Mouse (Mus musculus) gastrocnemius, postnatal 14 days (tissue): Measurements from ENCODE around the gene Pde6g. TPM values are rescaled to one million over a fixed set of nuclear protein-coding genes. Genes with fewer than 3 reads are reported as not detected.
A peak's percentile ranks its signal among the peaks of the same experiment; 100 is the strongest.

ENCODE experiments used
- DNase-seq: peaks from one replicate; pipeline ENCODE4 v3.0.0; 2021; ENCODE audit warnings: mixed read lengths
- intact Hi-C: fragments of 180-260 bp; cut with DNase I; formaldehyde crosslinking; loops from one replicate; pipeline ENCODE4 v1.15.1; 2025; ENCODE audit warnings: low total_unique reads
- long read RNA-seq, 2 experiments: library from polyadenylated mRNA; stranded (forward); transcript quantifications; one replicate each; pipeline ENCODE4 v2.0.0; 2021
- total RNA-seq, 2 experiments: library from RNA; stranded (reverse); gene quantifications; 2 replicates each; pipeline ENCODE4 v1.2.3; 2021

Gene Pde6g
- under 1 TPM; 0.16 to 0.35 TPM for total RNA-seq
- long read RNA-seq, experiment 1: 0 reads
- long read RNA-seq, experiment 2: 0 reads

DNA sequence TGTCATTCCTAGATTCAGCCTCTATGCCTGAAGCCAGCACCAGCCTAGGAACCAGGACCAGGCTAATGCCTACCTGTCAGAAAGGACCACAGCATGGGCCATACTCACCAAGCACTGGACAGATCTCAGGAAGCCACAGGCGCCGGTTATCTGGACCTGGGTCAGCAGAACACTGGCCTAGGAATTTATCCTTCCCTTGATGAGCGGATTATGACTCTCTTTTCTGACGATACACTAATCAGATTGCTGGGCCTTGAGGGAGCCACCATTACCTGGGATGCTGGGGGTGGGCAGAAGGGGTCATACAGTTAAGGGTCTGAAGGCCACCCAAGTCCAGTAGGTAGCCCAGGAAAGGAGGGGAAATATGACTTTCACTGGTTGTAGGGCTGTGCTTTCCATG is at the start of gene Pde6g:
TSS of gene Pde6g (minus strand) at position 195 of the 400 bp plus-strand sequence.
- DNase-seq: no peak
- intact Hi-C loops: no loop called here

DNA sequence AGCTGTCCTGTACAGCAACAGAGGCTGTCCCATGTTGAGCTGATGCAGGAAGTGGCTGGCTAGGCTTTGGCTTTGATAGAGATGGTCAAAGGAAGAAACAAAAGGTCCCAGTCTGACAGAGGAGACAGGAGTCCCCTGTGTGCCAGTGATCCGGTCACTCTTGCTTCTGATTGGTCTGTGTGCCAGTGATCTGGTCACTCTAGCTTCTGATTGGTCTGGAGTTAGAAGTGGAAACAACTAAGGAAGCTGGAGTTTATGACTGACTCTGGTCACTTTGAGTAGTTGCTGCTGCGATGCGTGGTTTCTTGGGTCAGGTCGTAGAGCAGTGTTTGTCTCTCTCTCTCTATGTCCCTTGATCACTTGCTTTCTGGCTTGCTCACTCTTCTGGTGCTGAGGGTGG is 48.4 kb upstream of the Pde6g start:
- intact Hi-C loops: no loop called here
- DNase-seq: no peak

DNA sequence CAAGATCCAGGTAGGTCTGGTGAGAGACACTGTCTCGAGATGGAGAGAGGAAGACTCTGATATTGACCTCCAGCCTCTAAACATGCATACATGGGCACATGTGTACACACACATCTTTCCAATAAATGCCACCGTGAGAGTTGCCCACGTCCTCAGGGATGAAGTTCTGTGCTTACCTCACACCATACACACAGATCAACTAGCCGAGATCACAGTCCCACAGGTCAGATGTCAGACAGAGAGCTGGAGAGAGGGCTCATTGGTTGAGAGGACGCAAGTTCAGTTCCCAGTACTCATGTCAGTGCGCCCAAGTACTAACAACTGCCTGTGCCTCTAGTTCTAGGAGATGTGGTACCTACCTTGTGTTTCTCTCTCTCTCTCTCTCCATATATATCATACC is 47.7 kb upstream of the Pde6g start:
- DNase-seq: no peak
- intact Hi-C loops: no loop called here

DNA sequence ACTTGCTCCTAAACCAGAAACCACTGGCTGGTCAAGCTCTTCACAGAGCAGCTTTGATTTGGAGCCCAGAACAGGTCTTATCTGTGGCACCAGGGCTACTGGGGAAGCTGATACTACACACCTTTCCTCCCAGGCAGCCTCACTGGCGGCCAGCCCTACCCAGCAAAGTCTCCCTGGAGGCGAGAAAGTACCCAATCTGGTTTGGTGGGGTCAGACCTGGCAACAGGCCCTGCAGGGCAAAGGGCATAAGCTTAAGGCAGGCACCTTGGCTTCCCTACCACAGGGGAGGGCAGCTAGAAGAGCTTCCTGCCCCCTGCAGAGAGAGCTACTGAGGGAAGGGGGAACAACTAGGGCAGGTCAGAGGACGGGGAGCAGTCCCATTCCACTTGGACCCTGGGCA is 47.1 kb upstream of the Pde6g start:
- intact Hi-C loops: no loop called here
- DNase-seq: no peak

DNA sequence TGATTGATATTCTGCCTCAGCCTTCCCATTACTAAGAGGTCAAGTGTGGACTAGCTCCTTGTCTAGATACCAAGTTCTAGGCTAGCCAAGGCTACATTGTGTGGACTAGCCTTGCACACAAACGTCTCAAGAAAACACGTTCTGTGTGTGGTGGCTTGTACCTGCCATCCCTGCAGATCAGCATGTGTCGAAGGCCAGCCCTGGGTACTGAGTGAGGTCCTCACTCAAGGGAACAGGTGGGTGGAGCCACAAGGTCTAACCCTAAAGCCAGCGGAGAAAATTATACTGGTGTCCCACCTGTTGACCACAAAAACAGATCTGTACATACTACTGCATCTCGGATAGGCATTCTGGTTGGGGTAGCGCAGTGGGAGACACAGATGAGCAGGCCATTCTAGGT is 46.6 kb upstream of the Pde6g start:
- intact Hi-C loops: loop anchor here (5.0 kb wide), 1 partner anchor 107 kb away; the partner anchor contains the start of gene Npb
- DNase-seq: no peak

DNA sequence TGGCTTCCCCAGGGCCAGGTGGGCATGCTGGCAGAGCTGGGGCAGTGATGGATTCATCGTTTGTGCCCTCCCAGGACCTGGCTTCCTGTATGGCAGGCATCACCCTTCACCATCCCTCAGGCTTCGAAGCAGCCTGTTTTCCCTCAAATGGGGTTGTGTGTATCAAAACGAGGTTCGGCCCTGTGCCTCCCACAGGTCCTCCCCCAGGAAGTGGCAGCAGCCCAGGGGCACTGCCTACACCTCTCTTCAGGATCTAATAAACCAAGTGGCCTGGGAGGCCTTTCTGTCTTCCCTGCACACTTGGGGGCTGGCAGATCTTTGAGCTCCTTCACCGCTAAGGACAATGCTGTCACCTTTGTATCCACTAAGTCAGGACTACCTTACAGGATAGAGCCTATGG is 45.6 kb upstream of the Pde6g start:
- intact Hi-C loops: loop anchor here (5.0 kb wide), 1 partner anchor 108 kb away; the partner anchor contains the start of gene Npb
- no peak for DNase-seq

DNA sequence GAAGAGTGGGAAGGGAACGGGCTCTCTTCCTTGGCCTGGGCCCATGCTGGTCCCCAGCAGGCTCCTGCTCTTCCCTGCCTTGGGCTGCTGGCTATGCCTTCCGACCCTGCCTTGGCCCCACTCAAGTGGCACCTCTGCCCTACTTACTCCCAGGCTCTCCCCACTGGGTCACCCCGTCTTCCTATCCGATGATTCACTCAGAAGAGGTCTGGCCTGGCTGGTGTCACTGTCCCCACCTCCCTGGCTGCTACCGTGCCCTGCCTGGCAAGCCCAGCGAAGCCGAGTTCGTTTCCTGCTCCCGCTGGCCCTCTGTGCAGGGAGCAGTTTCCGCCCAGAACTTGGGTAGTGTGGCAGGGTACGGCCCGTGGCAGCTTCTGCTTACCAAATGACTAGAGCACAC is 44.9 kb upstream of the Pde6g start:
- DNase-seq: no peak
- intact Hi-C loops: loop anchor here (5.0 kb wide), 1 partner anchor 109 kb away; the partner anchor contains the start of gene Npb

DNA sequence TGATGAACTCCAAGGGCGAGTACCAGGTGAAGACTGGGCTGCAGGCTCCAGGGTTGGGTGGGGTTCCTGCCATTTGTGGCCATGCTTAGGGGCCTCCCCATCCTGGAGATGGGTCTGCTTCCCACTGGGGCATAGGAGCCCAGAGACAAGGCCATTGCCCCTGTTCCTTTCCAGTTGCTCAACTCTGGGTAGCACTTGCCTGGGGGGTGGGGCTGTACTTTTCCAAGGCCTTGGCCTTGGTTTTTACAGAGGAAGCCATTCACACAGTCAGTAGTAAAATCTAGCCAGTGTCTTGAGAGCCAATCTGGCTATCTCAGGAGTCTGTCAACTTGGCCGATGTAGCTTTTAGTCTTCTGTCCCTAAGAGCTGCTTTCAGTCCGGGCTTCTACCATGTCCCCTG is 44.1 kb upstream of the Pde6g start:
- intact Hi-C loops: loop anchor here (5.0 kb wide), 1 partner anchor 110 kb away; the partner anchor contains the start of gene Npb
- DNase-seq: no peak

DNA sequence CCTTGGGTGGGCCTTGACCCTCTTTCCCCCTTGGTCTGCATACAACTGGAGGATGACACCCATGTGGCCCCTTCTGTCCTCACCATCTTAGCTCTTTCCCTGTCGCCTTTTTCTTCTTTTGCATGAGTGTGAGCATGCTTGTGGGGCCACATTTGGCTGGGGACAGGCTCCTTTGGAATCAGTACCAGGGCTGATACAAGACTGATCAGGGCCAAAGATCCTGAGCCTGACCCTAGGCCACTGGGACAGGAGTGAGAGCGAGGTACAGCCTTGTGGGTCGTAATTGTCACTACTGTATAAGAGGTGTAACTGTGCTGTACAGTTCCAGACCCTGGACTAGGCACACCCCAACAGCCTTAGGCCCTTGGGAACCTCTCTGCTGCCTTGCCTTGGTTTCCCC is 40.6 kb upstream of the Pde6g start:
- intact Hi-C loops: no loop called here
- DNase-seq: no peak

DNA sequence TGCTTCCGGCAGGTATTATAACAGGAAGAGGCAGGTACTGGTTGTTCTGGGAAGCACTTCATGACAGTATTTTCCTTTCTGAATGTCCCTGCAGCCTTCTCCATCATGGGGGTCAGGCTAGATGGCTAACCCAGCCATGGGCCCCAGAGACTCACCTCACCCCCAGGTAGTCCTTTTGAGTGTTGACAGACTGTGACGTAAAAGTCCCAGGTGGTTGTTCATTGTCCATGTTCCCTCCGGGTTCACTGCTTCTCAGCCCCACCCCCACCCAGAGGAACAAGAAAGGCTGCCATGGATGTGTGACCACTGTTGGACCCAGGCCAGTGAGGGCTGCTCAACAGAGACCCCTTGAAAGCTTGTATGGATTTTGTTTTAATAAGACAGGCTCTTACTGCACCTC is 40.1 kb upstream of the Pde6g start:
- intact Hi-C loops: no loop called here
- no peak for DNase-seq

DNA sequence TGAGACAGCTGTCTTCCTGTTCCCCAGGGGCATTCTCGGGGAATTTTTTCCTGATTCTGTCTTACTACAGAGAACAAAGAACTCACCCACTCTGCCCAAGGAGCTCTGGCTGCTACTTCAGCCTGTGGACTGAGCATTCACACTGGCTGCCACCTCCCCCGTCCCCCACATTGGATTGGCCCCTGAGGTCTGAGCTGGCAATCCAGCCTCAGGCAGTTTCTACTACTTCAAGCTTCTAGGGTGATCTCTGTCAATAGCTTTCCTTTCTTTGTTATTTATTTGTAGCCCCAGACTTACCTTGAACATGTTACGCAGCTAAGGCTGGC is 39.5 kb upstream of the Pde6g start:
- intact Hi-C loops: no loop called here
- no peak for DNase-seq

DNA sequence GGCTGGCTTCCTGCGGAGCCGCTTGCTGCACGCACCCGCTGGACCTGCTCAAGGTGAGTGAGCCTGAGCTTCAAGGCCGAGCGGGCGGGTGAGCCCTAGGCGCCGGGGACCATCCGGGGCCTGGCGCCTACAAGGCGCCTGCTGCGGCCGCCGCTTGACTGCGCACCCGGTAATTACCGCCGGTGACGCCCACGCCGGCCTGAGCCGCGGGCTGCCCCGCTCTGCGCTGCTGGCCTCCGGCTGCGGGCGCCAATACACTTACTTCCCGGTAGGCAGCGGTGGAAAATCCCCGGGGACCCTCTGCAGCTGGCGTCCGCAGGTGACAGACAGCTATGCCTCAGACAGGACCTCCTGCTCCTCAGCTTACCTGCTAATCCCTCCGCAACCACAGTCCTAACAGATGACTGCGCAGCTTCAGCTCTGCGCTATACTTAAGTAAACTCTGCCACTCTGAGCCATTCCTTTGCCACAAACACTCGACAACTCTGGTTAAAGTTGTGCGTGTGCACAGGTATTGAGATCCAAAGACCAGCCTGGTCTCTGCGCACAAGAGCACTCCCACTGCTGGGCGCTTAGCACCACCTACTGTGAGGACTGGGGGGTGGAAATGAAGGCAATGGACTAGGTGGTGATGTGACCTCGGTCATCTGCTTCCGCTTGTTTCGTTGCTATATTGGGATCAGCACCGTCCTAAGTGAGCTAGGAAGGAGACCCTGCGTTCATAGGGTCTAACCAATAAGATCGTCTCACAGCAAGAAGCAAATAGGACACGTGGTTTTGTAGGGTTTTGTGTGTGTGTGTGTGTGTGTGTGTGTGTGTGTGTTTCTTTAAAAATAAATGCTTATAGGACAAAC is 39.0 kb upstream of the Pde6g start:
- no peak for DNase-seq
- intact Hi-C loops: no loop called here

DNA sequence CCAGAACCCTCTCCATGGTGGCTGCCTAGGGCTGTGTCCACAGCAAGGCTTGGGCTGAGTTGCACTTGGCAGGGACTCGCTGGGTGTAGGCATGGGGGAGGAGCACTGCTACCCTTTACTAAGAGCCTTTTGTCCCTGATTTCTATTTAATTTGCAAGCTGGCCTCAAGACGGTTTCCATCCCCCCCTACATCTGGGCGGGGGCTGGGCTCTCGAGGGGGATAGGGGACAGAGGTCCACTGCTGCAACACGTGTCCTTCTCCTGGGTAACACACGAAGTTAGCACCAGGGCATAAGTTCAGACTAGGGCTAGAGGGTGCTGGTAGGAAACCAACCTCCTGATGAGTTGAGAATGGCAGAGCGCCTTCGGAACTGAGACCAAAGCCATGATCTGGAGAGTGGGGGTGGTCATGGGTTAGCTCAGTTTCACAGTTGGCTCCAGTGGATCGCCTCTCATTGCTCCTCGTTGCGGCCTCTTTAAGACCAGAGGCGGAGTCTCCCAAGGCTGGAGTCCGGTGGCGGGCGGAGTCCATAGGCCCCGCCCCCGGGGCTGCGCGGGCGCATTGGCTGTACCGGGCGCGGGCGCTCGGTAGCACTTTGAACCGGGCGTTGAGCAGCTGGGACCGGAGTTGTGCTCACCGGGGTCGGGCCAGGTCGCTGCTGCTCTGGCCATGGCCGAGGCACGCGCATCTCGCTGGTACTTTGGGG is 38.2 kb upstream of the Pde6g start, which contains the start of gene Slc25a10:
TSS of gene Slc25a10 (plus strand) at position 524 of the 707 bp plus-strand sequence.
- DNase-seq: peak; percentile 89
- intact Hi-C loops: no loop called here

DNA sequence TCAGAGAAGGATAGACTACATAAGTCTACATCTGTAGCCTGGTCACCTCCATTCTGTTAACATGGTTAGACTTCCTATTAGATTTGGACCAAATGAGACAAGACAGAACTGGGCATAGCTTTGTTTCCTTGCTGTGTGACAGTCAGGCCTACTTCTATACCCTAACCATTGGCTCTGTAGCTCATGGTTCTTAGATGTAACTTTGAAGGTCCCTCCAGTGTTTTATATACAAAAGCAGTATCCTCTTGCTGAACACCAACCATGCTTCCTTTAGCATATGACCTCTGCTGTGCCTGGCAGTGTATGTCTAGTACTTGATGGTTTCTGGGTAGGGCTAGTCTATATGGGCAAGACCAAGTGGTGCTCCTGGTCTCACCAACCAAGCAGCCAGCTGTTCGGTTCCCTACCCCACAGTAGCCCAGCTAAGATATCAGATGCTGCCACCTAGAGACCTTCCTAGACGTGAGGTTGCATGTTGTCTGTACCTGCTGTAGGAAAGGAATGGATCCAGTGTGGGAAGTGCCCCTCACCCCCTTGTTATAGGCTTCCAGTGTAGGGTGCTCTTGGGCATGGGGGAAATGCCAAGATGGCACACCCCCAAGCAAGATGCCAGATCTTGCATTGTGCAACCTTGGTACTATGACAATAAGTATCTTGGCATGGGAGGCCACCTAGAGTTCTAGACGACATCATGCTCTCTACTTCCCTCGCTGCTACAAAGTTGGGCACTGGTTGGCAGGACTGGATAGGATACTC is 37.2 kb upstream of the Pde6g start:
- DNase-seq: no peak
- intact Hi-C loops: no loop called here

DNA sequence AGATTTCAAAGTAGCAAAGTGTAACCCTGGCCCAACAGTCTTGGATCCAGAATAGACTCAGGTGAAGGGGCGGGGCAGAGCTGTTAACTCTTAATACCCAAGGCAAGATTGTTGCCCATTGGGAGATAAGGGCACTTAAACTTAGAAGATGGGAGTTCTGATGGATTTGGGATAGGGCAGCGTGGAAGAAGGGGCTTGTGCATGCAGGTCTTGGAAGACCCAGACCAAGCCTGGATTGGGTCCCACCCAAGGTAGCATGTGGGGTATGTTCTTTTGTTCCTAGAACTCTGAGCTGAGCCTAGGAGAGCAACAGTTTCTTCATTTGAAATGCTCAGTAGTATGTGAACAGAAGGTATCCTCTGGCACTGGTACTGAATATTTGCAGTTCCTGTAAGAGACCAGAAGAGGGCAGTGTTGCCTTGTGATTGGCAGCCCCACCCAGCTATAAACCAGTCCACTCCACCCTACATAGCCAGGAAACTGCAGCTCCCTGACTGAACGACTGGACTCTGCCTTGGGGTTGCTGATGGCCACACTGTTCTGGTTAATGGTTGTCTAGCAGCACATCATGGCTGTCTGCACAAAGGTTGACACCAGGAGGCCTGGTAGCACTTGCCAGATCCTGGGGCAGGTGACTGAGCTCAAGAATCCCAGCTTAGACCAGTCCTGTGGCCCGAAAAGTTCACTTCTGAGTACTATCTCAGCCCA is 35.9 kb upstream of the Pde6g start:
- intact Hi-C loops: no loop called here

DNA sequence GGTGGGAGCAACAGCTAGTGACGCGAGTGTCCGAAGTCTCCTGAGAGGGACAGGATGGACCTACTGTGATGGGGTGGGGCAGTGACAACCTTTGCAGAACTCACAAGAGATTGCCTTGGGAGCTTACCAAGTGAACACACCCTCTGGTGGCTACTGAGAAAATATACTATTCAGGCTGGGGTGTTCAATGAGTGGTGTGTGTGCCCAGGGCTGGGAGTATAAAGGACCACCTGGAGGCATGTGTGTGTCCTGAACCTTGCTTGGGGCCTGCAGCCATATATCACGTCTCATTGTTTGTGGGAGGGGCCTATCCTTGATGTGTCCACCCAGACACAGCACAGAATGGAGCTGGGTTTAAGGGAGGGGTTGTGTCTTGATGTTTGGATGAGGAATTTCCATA is 35.2 kb upstream of the Pde6g start:
- intact Hi-C loops: no loop called here

More for the DNA sequence above, 35.9 kb upstream of the Pde6g start:
- peak; percentile 66 for DNase-seq

DNA sequence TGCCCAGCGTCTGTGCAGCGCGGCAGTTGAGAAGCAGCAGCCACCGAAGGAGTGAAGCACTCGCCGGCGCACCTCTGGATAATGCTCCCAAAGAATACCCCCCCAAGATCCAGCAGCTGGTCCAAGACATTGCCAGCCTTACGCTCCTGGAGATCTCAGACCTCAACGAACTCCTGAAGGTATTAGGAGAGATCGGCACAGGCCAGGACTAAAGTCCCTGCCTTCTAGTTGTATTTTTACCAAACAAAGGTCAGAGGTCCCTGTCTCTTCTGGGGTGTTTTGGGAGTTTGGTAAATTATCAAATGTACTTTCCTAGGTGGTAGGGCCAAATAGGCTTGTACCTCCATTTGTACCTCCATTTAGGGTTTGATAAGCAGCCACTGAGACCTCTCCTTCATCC is 32.0 kb upstream of the Pde6g start:
- intact Hi-C loops: no loop called here
- no peak for DNase-seq

More for the DNA sequence above, 35.2 kb upstream of the Pde6g start:
- no peak for DNase-seq

DNA sequence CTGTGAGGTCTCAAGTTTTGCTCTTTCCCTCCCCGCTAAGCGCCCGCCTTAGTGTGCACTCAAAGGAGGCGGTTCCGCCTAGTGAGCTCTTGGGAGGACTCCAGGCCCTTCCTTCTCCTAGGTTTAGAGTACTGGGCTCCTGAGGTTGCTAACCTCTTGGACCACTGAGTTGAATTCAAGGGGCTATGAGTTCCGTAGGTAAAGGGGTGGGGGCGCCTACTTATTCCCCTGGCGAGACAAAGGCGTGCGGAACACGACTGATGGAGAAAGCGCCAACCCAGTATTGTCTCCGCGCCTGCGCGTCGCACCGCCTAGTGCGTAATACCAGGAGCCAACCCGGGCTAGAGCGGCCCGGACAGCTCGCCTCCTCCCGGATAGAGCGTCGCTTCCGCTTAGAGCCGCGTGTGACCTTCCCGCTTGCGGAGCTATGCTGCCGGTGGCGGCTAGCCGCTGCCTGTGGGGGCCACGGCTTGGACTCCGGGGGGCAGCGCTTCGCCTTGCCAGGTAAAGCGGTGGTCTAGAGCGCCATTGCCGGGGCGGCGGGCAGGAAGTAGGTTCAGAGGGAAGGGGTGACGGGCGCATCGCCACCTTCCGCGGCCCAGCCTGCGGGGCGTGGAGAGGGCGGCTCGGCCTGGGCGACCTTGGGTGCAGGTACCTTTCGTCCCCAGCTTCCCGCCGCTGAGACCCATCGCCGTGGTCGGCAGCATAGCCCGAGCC is 31.1 kb upstream of the Pde6g start, which contains the start of gene Mrpl12:
TSS of gene Mrpl12 (plus strand) at position 349 of the 717 bp plus-strand sequence.
- DNase-seq: peak; percentile 91
- intact Hi-C loops: no loop called here
